Mouse (Mus musculus): Measurements from ENCODE around the gene Aven.

The Aven gene

DNA sequence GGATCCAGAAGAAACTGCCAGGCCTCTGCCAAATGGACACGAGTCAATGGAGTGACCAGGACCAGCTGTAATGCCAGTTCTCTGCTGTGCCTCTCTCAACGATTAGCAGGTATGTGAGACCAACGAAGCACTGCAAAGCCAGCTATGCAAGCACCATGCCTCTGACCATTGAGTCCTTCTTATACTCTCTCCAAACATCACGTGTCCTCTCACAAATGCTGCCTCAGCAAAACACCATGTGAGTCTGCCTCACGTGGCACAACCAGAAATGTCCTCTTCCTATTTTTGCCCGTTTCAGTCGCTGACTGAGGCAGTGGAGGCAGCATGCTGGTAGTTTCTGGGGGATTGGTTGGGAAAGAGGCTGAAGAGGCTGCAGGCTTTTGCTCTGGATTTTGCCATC lies 68.8 kb downstream of the Aven start:
- no peak for DNase-seq

DNA sequence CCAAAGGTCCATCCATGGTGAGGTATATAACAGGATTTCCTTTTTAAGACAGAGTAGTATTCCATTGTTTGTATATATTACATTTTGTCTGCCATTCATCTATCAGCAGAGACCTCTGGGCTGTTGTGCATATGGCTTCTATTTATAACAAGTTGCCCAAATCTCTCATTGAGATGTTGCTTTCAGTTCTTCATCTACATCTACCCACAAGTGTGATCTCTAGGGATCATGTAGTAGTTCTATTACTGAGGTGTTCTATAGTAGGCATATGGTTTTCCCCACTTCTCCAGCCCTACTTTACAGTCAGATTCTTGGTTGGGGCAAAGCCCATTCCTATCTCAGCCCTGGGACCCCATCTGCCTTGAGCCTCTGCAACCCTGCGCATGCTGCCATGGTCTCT lies 72.3 kb downstream of the Aven start:
- no peak for DNase-seq

DNA sequence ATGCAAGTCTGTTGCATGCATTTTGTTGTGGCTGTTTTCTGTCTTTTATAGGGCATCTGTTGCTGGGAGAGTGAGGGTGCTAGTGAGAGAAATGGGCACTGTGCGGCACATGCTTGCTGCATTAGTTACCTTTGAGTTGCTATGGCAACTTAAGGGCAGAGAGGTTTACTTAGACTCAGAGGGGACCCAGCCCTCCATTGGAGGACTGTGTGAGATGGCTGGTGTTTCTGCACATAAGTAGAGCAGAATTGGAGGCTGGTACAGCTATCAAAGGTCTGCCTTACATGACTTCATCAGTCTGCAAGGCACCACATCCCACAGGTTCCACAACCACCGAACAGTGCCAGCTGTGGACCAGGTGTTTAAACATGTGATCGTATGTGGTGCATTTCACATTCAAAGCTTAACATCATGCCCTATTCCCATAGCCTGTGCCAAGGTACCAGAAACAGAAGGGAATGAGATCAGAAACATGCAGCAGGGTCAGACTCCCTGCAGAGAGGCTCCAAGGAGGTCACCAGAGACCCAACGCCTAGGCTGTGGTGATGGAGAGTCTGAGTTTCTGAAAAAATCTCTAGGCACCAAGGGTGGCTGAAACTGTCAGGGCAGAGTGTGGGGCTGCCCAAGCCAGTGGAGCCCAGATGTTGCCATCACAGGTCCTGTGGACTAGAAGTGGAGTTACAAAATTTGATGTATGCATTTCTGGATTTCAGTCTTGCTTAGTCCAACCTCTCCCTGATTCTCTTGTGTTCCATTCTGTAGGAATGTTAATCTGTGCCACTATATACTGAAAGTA lies 73.7 kb downstream of the Aven start:
- DNase-seq: no peak

DNA sequence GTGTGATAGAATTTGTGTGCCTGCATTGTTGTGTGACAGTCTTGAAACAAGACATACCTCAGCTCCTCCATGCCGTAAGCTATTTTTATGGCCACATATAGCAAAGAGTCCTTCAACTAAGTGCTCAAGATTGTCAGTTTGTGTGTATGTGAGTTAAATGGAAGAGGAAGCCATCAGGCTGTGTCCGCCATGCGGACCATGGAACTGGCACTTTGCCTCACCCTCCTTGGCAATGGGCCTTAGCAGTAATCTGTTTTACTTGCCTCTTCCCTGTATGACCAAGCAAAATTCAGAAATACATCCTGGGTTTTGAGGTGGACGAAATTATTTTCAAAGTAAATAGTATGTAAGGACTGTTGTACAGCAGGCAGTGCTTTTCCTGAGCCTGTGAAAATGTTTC lies 75.0 kb downstream of the Aven start:
- DNase-seq: peak; percentile 25 to 26

DNA sequence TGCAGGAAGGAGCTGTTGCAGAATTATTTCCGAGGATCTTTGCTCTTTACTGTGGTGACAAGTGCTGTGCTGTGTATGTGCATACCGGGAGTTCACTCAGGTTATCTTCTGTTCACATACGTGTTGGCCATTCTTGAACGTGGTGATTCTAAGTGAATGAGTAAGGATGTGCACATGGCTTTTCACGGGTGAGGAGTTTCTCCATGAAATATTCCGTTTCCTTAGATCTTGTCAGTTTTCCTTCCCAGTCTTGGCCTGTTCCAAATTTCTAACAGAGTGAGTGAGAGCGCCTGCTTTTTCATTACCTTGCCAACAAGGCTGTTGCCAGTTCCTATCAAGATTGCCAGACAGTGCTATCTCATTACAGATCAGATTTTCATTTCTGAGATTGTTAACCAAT lies 98.2 kb downstream of the Aven start:
- DNase-seq: peak in 1 of 2 experiments; percentile 47

DNA sequence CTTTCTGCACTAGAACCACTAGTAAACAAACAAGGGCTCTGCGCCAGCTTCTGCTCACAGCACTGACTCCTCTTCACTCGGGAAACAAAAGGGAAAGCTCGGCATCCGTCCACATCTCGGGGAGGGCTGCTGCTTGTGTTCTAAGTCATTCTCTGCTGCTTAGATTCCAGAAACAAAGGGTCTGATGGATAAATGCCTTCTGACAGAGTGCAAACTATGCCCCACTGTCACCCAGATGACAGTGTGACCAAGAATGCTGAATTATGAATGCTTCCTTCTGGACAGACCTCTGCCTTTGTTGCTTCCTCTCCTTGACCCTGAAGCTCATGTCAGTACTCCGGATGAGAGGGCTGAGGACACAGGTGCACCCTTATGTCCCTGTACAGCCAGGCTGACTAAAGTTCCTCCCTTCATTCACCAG lies 98.7 kb downstream of the Aven start:
- peak; percentile 81 to 82 for DNase-seq

DNA sequence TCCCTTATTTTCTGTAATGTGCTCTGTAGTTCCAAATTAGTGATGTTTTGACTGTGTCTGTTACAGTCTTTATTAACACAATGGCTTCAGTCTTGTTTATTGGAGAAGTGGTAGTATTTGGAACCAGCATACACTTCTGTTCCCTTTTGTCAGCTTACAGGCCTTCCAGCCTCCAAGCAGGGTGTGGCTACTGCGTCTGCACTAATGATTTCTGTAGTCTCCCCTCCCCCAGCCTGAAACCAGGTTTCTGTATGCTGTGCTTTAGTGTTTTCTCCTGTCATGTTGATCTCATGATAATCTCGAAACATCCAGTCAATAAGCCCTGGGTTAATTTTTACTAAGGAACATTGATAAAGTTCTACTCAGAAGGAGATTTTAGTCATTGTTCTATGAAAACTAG lies 100.6 kb downstream of the Aven start:
- no peak for DNase-seq

DNA sequence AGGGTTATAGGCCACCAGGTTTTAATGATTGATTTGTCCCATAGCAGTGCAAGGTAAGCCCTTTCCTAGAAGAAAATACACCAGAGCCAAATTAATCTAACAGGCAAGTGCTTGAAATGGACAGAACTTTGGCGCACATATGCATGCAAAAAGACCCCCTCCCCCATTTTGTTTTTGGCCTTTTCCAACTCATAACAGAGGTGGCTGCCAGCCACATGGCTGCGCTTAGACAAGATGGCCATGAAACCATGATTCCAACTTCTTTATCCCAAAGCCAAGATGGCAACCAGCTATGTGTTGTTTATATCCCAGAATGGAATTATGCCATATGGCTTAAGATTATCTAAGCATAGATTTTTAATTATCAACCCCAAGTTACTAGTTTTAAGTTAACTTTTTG lies 101.0 kb downstream of the Aven start:
- no peak for DNase-seq

DNA sequence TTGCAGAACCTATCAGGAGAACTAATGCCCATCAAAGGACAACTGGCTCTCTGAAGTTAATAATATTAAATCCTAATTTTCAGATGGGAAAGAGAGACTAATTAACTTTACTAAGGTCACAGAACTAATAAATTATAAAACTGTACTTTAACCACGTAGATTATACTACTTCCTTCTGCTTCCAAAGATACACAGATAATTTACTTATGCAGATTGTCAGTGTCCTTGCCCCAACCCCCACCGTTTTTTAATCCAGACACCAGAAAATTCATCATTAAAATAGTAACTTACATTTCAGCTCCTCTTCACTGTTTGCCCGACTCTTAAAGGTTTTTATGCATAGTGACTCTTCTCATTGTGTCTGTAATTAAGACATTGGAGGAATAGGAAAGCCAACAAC lies 103.0 kb downstream of the Aven start:
- DNase-seq: no peak

DNA sequence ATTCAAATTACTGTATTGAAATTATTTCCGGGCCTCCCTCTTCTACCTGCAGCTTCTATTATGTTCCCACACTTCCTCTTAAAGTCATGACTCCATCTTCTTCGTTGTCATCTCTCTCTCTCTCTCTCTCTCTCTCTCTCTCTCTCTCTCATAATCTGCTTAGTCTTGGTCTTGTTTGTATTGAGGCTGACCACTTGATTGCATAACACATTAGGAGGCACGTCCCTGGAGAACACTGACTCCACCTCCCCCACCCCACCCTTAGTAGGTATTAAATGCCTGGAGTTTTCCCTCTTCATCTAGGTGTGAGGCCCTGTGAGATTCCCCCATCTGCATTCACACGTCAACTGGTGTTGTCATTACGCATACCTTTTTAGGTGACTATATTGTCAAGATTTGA lies 103.7 kb downstream of the Aven start:
- DNase-seq: no peak

DNA sequence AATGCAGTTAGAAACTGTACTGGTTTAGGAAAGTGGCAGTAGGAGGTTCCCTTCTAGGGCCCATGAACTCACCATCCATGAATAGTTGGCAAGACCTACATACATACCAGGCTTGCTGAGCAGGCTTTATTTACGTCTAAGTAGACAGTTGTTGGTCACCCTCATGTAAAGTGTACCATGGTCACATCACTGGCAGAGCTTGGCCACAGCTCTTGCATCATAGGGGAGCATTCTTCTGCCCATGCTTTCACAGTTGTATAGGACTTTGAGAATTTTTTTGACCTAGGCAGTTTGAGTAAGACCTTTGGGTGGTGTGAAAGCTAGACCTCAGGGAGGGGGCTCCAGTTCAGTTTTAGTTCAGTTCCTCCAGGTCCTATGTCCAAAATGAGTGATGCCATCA lies 104.3 kb downstream of the Aven start:
- DNase-seq: no peak

DNA sequence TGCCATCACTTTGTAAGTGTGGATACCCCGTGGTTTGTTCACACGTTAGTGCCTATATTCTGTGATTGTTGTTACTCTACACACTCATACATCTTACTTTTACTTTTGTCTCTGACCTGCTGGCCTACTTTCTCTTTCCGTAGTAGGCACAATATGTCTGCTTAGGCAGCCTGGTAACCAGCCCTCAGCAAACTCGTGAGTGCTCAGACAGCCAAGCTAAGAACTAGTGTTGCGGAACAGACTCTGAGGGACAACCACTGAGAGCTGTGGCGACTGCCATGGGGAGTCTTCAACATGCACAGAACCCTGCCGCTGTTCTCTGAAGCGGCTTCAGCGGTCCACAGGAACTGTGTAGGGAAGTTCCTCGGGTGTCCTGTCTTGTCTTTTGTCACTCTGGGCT lies 107.5 kb downstream of the Aven start:
- DNase-seq: peak; percentile 24 to 26

DNA sequence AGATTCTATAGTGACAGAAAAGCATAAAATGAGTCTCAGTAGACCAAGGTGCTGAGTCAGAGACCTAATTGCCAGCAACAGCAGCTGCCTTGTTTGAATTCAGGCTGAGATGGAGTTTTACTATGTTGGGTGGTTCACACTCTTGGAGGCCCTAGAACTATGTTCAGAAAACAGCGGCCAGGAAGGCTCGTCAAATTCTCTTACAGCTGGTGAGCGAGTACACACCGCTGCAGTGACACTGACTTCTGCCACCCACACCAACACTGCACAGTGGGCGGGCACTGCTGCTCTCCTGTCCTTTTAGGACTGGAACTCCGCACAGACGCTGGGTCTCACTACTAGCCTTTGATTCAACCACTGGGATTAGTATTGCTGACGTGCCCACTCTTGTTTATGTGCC lies 109.7 kb downstream of the Aven start:
- DNase-seq: no peak

DNA sequence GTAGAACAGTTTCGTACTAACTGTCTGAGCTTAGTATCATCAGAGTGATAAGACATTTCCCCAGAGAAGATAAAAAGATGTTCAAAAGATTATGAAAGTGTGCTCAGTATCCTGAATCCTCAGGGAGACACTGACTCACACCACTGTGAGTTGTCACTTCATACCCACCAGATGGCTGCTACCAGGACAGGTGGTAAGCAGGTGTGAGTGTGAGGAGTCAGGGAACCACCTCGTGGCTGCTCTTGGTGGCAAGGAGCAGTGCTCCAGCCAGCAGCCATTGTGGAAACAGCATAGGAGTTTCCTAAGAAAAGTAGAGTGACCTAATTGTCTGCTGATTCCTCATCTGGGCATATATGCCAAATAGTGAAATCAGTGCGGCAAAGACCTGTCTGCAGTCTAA lies 113.8 kb downstream of the Aven start:
- no peak for DNase-seq

DNA sequence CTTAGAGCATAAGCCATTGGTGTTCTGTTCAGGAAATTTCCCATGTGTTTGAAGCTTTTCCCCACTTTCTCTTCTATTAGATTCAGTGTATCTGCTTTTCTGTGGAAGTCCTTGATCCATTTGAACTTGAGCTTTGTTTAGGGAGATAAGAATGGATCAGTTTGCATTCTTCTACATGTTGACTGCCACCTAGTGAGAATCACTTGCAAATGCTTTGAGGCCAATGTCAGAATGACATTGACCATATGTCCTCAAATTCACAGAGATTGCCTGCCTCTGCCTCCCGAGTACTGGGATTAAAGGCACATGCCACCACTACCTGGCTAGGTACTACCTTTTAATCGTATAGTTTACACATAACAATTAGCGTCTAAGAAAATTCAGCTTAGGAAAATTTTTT lies 119.9 kb downstream of the Aven start:
- no peak for DNase-seq

DNA sequence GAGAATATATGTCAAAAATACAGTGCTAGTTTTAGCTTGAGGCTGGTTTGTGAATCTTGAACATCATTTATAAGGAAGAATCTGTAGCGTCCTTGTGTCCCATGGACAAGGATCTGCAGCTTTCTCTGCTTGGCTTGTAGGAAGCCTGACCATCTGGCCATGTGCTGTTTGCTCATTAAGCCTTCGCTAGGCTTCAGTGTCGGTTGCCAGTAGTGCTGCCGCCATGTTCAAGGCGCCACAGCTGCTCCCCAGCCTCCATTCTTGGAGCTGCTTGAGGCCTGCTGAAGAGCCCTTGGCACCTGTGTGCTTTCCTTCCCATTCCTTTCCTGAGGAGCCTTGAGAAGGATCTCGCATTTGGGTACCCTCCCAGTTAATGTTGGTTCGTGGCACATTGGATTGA lies 121.6 kb downstream of the Aven start:
- peak in 1 of 2 experiments; percentile 19 for DNase-seq

DNA sequence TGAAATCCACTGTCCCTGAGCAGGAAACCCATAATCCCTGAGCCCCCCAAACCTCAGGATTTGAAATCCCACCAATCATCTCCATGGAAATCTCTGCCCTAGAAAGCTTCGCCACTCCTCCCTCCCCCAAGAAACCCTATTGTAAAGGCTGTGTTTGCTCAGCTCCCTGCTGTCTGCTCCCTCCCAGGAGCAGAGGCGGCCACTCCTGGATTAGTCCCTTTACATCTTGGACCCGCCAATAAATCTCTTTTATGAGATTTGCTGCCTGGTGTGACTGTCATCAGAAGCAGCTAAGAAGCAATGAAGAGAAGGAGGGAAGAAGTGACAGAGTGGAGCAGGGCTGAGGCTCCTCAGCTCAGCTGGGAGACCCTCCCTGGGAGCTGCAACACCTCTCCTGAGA lies 124.4 kb downstream of the Aven start:
- DNase-seq: no peak

DNA sequence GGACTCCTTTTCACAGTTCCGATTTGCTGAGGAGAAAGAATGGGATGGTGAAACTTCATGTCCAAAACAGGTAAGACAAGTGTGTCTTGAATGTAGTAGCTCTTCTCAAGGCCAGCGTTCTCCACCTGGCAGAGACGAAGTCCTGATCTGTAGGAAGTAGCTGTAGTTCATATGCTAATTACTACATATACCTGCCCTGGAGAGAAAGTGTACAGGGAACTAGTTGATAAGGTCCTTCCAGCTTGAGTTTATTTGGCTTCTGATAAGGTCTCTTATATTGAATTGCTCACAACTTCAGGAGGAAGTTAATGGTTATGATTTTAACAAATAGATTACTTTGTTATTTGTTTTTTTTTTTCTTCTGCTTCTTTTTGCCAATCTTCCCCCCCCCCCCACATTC lies 132.4 kb downstream of the Aven start:
- no peak for DNase-seq

DNA sequence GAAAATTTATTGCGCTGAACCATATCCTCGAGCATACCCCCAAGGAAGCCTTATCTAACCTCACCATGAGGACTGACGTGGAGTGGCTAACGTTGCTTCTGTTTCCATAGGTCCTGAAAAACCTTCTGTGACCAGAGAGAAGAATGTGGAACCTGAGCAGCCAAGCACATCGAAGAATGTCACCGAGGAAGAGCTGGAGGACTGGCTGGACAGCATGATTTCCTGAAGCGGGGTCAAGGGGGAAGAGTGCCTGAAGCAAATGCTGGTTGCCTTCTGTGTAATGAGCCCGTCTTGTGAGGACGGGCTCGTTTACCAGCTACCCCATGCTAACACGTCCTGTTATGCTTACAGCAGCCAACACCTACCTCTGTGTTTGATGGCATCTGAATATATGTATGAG lies 137.9 kb downstream of the Aven start:
- no peak for DNase-seq

DNA sequence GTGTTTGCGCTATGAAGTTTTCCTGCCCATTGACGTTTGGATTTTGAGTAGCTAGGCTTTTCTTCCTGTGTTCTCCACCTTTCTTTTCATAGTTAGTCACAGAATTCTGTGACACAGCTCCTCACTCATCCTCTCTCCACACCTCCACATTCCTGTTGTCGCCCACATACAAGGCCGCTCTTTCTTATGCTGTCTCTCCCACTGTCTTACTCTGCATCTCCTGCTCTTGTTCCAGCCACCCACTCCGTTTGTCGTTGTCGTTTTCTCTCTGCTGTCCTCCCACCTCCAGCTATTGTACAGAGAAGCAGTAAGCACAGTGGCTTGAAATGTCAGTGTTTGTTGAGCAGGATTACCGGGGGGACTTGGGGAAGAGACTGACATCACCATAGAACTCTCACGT lies 139.8 kb downstream of the Aven start:
- DNase-seq: no peak

DNA sequence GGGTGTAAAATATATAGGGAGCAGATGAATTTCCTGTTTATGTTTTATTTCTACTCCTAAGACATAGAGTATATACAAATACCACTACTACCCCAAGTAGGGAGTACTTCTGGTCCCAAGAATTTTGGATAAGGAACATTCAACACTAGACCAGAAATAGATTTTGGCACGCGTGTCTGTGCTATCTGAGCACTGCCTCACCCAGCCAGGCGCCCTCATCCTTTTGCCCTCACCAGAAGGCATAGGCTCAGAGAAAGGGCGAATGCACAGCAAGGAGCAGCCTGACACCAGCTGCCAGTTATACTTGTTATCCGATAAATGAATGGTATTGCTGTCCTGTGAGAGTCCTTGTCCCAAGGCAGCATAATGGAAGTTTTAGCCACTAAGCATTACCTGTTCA lies 144.4 kb downstream of the Aven start:
- peak; percentile 62 to 80 for DNase-seq

DNA sequence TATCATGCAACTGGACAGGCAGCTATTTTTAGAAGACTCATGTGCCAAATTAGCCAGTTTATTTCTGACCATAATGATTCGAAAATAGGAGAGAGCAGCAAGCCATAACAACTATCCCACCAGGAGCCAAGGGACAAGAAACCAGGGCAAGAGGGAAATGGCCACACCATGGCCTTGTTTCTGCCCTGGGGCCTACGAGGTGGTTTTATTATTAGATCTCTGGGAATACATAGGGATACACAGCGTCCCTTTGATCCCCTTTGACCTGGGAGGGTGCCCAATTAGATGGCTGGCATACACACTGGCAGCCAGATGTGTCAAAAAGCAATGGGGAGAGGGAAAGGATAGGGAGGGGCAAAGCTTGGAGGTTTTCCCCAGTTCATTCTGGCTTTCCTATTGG lies 161.1 kb downstream of the Aven start:
- no peak for DNase-seq

DNA sequence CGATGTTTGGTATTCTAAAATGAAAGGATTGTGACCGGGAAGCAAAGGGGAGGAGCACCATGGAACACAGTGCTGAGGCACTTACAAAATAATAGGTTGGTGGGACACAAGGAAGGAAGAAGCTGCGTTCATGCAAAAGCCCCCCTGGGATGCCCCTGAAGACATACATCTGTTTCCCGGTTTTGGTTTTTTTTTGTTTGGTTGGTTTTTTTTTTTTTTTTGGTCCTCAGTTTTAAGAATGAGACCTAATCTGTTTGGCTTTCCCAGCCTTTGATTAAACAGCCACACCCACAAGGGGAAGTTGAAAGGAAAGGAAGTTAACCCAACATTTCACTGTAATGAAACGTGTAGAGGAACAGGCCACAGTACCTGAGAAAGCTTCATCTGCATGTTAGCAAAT lies 163.4 kb downstream of the Aven start:
- no peak for DNase-seq

DNA sequence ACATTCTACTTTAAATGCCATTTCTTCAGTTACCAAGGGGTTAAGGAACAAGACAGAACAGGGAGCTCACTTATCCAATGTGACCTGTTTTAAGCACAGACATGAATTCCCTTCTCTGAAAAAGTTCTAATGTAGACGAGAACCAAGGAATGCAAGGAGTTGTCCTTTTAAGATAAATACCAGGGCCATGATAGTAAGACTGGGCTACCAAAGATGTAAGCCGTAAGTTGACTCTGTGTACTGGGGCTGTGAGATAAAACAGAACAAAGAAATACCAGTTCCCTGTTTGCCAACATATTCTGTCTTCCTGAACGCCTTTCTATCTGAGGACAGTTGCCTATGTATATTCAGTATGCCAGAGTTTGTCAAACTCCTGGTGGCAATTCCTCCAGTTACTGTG lies 176.7 kb downstream of the Aven start:
- no peak for DNase-seq

DNA sequence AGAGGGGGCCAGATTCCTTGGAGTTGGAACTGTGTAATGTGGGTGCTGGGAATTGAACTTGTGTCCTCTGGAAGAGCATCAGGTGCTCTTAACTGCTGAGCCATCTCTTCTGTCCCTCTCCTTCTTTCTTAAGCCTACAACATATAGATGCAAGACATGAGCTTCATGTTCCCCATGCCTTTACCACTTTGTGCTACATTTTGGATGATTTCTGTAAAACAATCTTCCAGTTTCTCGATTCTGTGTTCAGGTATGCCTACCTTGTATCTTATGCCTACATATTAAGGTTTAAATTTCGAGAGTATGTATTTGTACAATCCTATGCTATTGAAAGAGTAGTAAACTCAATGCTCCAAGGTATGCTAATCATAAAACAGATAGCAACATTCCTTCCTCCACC lies 183.4 kb downstream of the Aven start:
- no peak for DNase-seq
